Mouse (Mus musculus) neural tube, embryonic 13.5 days (tissue): ENCODE data around the gene Hist1h3d. TPM values are rescaled to one million over a fixed set of nuclear protein-coding genes. Genes with fewer than 3 reads are reported as not detected.
"Not testable (repeated sequence)": the region's sequence is repeated elsewhere in the genome, so short reads cannot be mapped to it uniquely, and the experiment has no call there.

Experiments used
- ATAC-seq: fragments of 200-750 bp; cut with Nextera tagmentation; 2 replicates; pipeline ENCODE4 v1.8.0; 2017; ENCODE audit warnings: low read depth, mild to moderate bottlenecking, moderate TSS enrichment, moderate library complexity
- H3K27ac ChIP-seq: fragments of 300-500 bp; sonication (generic); replicated peaks from 2 replicates; pipeline ENCODE4 v1.5.1; 2015; ENCODE audit warnings: moderate library complexity, mild to moderate bottlenecking, inconsistent platforms
- H3K27me3 ChIP-seq: fragments of 300-500 bp; sonication (generic); 2 replicates; pipeline ENCODE4 v1.6.1; 2015; ENCODE audit warnings: mild to moderate bottlenecking, inconsistent platforms
- H3K36me3 ChIP-seq: fragments of 300-500 bp; sonication (generic); 2 replicates; pipeline ENCODE4 v1.6.1; 2015; ENCODE audit warnings: mild to moderate bottlenecking, inconsistent platforms
- H3K4me1 ChIP-seq: fragments of 300-500 bp; sonication (generic); replicated peaks from 2 replicates; pipeline ENCODE4 v1.6.1; 2015; ENCODE audit warnings: inconsistent platforms
- H3K4me2 ChIP-seq: fragments of 300-500 bp; sonication (generic); 2 replicates; pipeline ENCODE4 v1.6.1; 2015; ENCODE audit warnings: inconsistent platforms, mild to moderate bottlenecking, moderate library complexity
- H3K4me3 ChIP-seq: fragments of 300-500 bp; sonication (generic); 2 replicates; pipeline ENCODE4 v1.5.1; 2015; ENCODE audit warnings: mild to moderate bottlenecking, inconsistent platforms
- H3K9ac ChIP-seq: fragments of 300-500 bp; sonication (generic); 2 replicates; pipeline ENCODE4 v1.6.1; 2015; ENCODE audit warnings: moderate library complexity, mild to moderate bottlenecking, inconsistent platforms
- H3K9me3 ChIP-seq: fragments of 300-500 bp; sonication (generic); 2 replicates; pipeline ENCODE4 v1.6.1; 2016; ENCODE audit warnings: inconsistent platforms
- WGBS: fragments of 180-500 bp; shearing (Covaris S2); methylation state at CpG from one replicate; pipeline ENCODE4 v1.1.7; 2015; 5-methylcytosine and 5-hydroxymethylcytosine counted together
- polyA plus RNA-seq: library from polyadenylated mRNA; unstranded; fragments of >200 nt; fragmentation: Nextera tagmentation; extraction: Ambion mirVana; gene quantifications from 2 replicates; pipeline ENCODE4 v1.2.1, GENCODE M21; 2015

The Hist1h3d gene
- polyA plus RNA-seq, 1 experiment from 2014 or later, result 2.0 TPM

- Histone ChIP-seq H3K9me3 (no peaks in the 10 kb centered on the region), H3K9ac (no peak overlapping the region), H3K27me3 (no peaks in the 10 kb centered on the region), H3K4me1 (no peaks in the 10 kb centered on the region), H3K4me2 (no peak overlapping the region), H3K36me3 (no peaks in the 10 kb centered on the region), H3K4me3 (no peak overlapping the region), H3K27ac (no peak overlapping the region)
- no peak for ATAC-seq
- 87% methylated on average over 3 of the region's 3 CpGs for WGBS
Observed at GRCm38 (mm10) chr13:23605052-23605451, 29.5 kb downstream of the Hist1h3d start.

- WGBS, result 89% methylated on average over 4 of the region's 4 CpGs
- Histone ChIP-seq H3K27ac (no peak overlapping the region), H3K4me1 (no peaks in the 10 kb centered on the region), H3K27me3 (no peaks in the 10 kb centered on the region), H3K4me2 (no peak overlapping the region), H3K9me3 (no peaks in the 10 kb centered on the region), H3K9ac (no peak overlapping the region), H3K4me3 (no peak overlapping the region), H3K36me3 (no peaks in the 10 kb centered on the region)
- ATAC-seq, result no peak
Observed at GRCm38 (mm10) chr13:23609209-23609608, 33.6 kb downstream of the Hist1h3d start.

- Histone ChIP-seq H3K27ac (no peak overlapping the region), H3K9ac (no peak overlapping the region), H3K27me3 (no peaks in the 10 kb centered on the region), H3K4me2 (no peak overlapping the region), H3K4me3 (no peak overlapping the region), H3K36me3 (no peaks in the 10 kb centered on the region), H3K4me1 (no peaks in the 10 kb centered on the region), H3K9me3 (no peaks in the 10 kb centered on the region)
- no peak for ATAC-seq
Observed at GRCm38 (mm10) chr13:23609844-23610243, 34.3 kb downstream of the Hist1h3d start.

- no peaks in the 10 kb centered on the region for H3K36me3 ChIP-seq
- no peak overlapping the region for H3K4me2 ChIP-seq
- H3K9me3 ChIP-seq, result no peaks in the 10 kb centered on the region
- no peak overlapping the region for H3K27ac ChIP-seq
- H3K27me3 ChIP-seq, result no peaks in the 10 kb centered on the region
- H3K4me1 ChIP-seq, result no peaks in the 10 kb centered on the region
- no peak overlapping the region for H3K4me3 ChIP-seq
- no peak for ATAC-seq
- WGBS, result 79% methylated on average over 2 of the region's 2 CpGs
- no peak overlapping the region for H3K9ac ChIP-seq
Observed at GRCm38 (mm10) chr13:23610393-23610792, 34.8 kb downstream of the Hist1h3d start.

GRCm38 (mm10) chr13:23611638-23612037 lies 36.1 kb downstream of the Hist1h3d start:
- Histone ChIP-seq H3K36me3 (no peaks in the 10 kb centered on the region), H3K27me3 (no peaks in the 10 kb centered on the region), H3K9ac (no peak overlapping the region), H3K27ac (no peak overlapping the region), H3K4me3 (no peak overlapping the region), H3K4me2 (no peak overlapping the region), H3K9me3 (no peaks in the 10 kb centered on the region), H3K4me1 (no peaks in the 10 kb centered on the region)
- 89% methylated on average over 3 of the region's 3 CpGs for WGBS
- no peak for ATAC-seq

- Histone ChIP-seq H3K27ac (peak overlapping the region; percentile 95), H3K36me3 (no peaks in the 10 kb centered on the region), H3K4me1 (peaks cover 30% of the 10 kb centered on the region), H3K27me3 (no peaks in the 10 kb centered on the region), H3K9me3 (no peaks in the 10 kb centered on the region), H3K4me3 (peak overlapping the region; percentile 52), H3K4me2 (peak overlapping the region; percentile 88), H3K9ac (peak overlapping the region; percentile 76)
- no peak for ATAC-seq
- 54% methylated on average over 12 of the region's 12 CpGs for WGBS
Observed at GRCm38 (mm10) chr13:23620056-23620732, 44.6 kb downstream of the Hist1h3d start.

- Histone ChIP-seq H3K9me3 (no peaks in the 10 kb centered on the region), H3K27ac (peak within 1 kb of the TSS; percentile 95), H3K4me3 (peak within 1 kb of the TSS; percentile 52), H3K9ac (peak within 1 kb of the TSS; percentile 82), H3K4me2 (peak within 1 kb of the TSS; percentile 88), H3K4me1 (peaks cover 30% of the 10 kb centered on the region), H3K27me3 (0 out of 2 replicates have a peak, but pooled peaks cover 3% of the 10 kb centered on the region), H3K36me3 (no peaks in the 10 kb centered on the region)
- 1% methylated on average over 27 of the region's 27 CpGs for WGBS
- ATAC-seq, result peak; percentile 90
Observed at GRCm38 (mm10) chr13:23620733-23621531, 45.4 kb downstream of the Hist1h3d start, which contains the start of gene Hist1h2be. TSS of gene Hist1h2be (minus strand) at chr13:23621124.

- peak overlapping the region; percentile 95 for H3K27ac ChIP-seq
- H3K9me3 ChIP-seq, result no peaks in the 10 kb centered on the region
- H3K9ac ChIP-seq, result peak overlapping the region; percentile 82
- peak overlapping the region; percentile 52 for H3K4me3 ChIP-seq
- ATAC-seq, result peak; percentile 91
- H3K27me3 ChIP-seq, result 0 out of 2 replicates have a peak, but pooled peaks cover 3% of the 10 kb centered on the region
- under 1% methylated on average over 18 of the region's 18 CpGs for WGBS
- peaks cover 30% of the 10 kb centered on the region for H3K4me1 ChIP-seq
- H3K4me2 ChIP-seq, result peak overlapping the region; percentile 88
- no peaks in the 10 kb centered on the region for H3K36me3 ChIP-seq
Observed at GRCm38 (mm10) chr13:23621532-23622174, 46.1 kb downstream of the Hist1h3d start.

- not testable (repeated sequence) for H3K9me3 ChIP-seq, H3K36me3 ChIP-seq, H3K27me3 ChIP-seq
- ATAC-seq, result peak; percentile 91
- under 1% methylated on average over 53 of the region's 53 CpGs for WGBS
- peak within 1 kb of the TSS; percentile 88 for H3K4me2 ChIP-seq
- peak within 1 kb of the TSS; percentile 52 for H3K4me3 ChIP-seq
- H3K4me1 ChIP-seq, result peaks cover 30% of the 10 kb centered on the region
- H3K9ac ChIP-seq, result peak within 1 kb of the TSS; percentile 82
- peak within 1 kb of the TSS; percentile 95 for H3K27ac ChIP-seq
Observed at GRCm38 (mm10) chr13:23622175-23622671, 46.7 kb downstream of the Hist1h3d start, which contains the start of gene Hist1h1e. TSS of gene Hist1h1e (minus strand) at chr13:23622558.

GRCm38 (mm10) chr13:23622861-23623450 lies 47.4 kb downstream of the Hist1h3d start:
- H3K9me3 ChIP-seq, result no peaks in the 10 kb centered on the region

More at GRCm38 (mm10) chr13:23622861-23623450, 47.4 kb downstream of the Hist1h3d start:
- 25% methylated on average over 7 of the region's 7 CpGs for WGBS
- Histone ChIP-seq H3K27ac (peak overlapping the region; percentile 95; the same call in 1 of the 2 replicates), H3K36me3 (no peaks in the 10 kb centered on the region), H3K4me1 (peaks cover 30% of the 10 kb centered on the region), H3K9ac (peak overlapping the region; percentile 82), H3K4me2 (peak overlapping the region; percentile 88), H3K4me3 (peak overlapping the region; percentile 52), H3K27me3 (0 out of 2 replicates have a peak, but pooled peaks cover 3% of the 10 kb centered on the region)
- no peak for ATAC-seq
